Mouse (Mus musculus) c-Kit-positive CD71-negative TER-119-negative erythroid progenitor cells, embryonic 14.5 days (primary cell): ENCODE results near the gene Gal3st2.
A peak's percentile ranks its signal among the peaks of the same experiment; 100 is the strongest.
"Not testable (repeated sequence)": the region's sequence is repeated elsewhere in the genome, so short reads cannot be mapped to it uniquely, and the experiment has no call there.

Experiments used
- DNase-seq: peaks from one replicate; pipeline ENCODE4 v3.0.0-alpha.2; 2013; ENCODE audit warnings: low read depth

The Gal3st2 gene

GRCm38 (mm10) chr1:93861048-93861447, at the start of gene Gal3st2:
TSS of gene Gal3st2 (plus strand) at chr1:93861306.
- DNase-seq = not testable (repeated sequence)

- DNase-seq = no peak
Measured at GRCm38 (mm10) chr1:93811495-93812039, 49.5 kb upstream of the Gal3st2 start.

GRCm38 (mm10) chr1:93817823-93818532, 43.1 kb upstream of the Gal3st2 start:
- DNase-seq = no peak

GRCm38 (mm10) chr1:93818722-93819121, 42.4 kb upstream of the Gal3st2 start:
- DNase-seq = no peak

GRCm38 (mm10) chr1:93823796-93824495, 37.2 kb upstream of the Gal3st2 start:
- no peak for DNase-seq

GRCm38 (mm10) chr1:93824609-93825008, 36.5 kb upstream of the Gal3st2 start, which contains the start of gene D2hgdh:
TSS of gene D2hgdh (plus strand) at chr1:93824909.
- DNase-seq = no peak

GRCm38 (mm10) chr1:93825105-93825674, 35.9 kb upstream of the Gal3st2 start:
- DNase-seq = peak; percentile 95

GRCm38 (mm10) chr1:93825771-93826539, 35.2 kb upstream of the Gal3st2 start:
- DNase-seq = no peak

- no peak for DNase-seq
Measured at GRCm38 (mm10) chr1:93826540-93826835, 34.6 kb upstream of the Gal3st2 start.

GRCm38 (mm10) chr1:93832754-93833360, 28.2 kb upstream of the Gal3st2 start:
- DNase-seq = not testable (repeated sequence)

- DNase-seq = no peak
Measured at GRCm38 (mm10) chr1:93834671-93835150, 26.4 kb upstream of the Gal3st2 start.

- no peak for DNase-seq
Measured at GRCm38 (mm10) chr1:93835211-93835610, 25.9 kb upstream of the Gal3st2 start.

GRCm38 (mm10) chr1:93835876-93836531, 25.1 kb upstream of the Gal3st2 start:
- no peak for DNase-seq

GRCm38 (mm10) chr1:93836532-93836913, 24.6 kb upstream of the Gal3st2 start:
- DNase-seq = no peak

- no peak for DNase-seq
Measured at GRCm38 (mm10) chr1:93837335-93837734, 23.8 kb upstream of the Gal3st2 start.

- not testable (repeated sequence) for DNase-seq
Measured at GRCm38 (mm10) chr1:93838569-93838968, 22.5 kb upstream of the Gal3st2 start.

- not testable (repeated sequence) for DNase-seq
Measured at GRCm38 (mm10) chr1:93845766-93846366, 15.2 kb upstream of the Gal3st2 start.

GRCm38 (mm10) chr1:93855790-93856189, 5.3 kb upstream of the Gal3st2 start:
- DNase-seq = not testable (repeated sequence)

GRCm38 (mm10) chr1:93857370-93857769, 3.7 kb upstream of the Gal3st2 start:
- no peak for DNase-seq

GRCm38 (mm10) chr1:93857991-93858390, 3.1 kb upstream of the Gal3st2 start:
- no peak for DNase-seq

- no peak for DNase-seq
Measured at GRCm38 (mm10) chr1:93859619-93860018, 1.5 kb upstream of the Gal3st2 start.
